Mouse (Mus musculus): Measurements from ENCODE around the gene Lrba. TPM values are rescaled to one million over a fixed set of nuclear protein-coding genes. Genes with fewer than 3 reads are reported as not detected.
A peak's percentile ranks its signal among the peaks of the same experiment; 100 is the strongest.

Gene Lrba
- total RNA-seq, 1 experiment from 2014 or later, result 33.8 TPM

GRCm38 (mm10) chr3:86638552-86639348 lies 414.3 kb downstream of the Lrba start:
- ATAC-seq (replicated peaks; ENCODE audit: low read depth, poor library complexity, severe bottlenecking), result no peak

GRCm38 (mm10) chr3:86641393-86641792 lies 416.9 kb downstream of the Lrba start:
- no peak for ATAC-seq (replicated peaks; ENCODE audit: low read depth, poor library complexity, severe bottlenecking)

GRCm38 (mm10) chr3:86641796-86642195 lies 417.3 kb downstream of the Lrba start:
- ATAC-seq (replicated peaks; ENCODE audit: low read depth, poor library complexity, severe bottlenecking), result no peak

- ATAC-seq (replicated peaks; ENCODE audit: low read depth, poor library complexity, severe bottlenecking), result no peak
These were observed 422.3 kb downstream of the Lrba start for GRCm38 (mm10) chr3:86646771-86647170.

- no peak for ATAC-seq (replicated peaks; ENCODE audit: low read depth, poor library complexity, severe bottlenecking)
These were observed 426.5 kb downstream of the Lrba start for GRCm38 (mm10) chr3:86651006-86651405.

- no peak for ATAC-seq (replicated peaks; ENCODE audit: low read depth, poor library complexity, severe bottlenecking)
These were observed 434.8 kb downstream of the Lrba start for GRCm38 (mm10) chr3:86659326-86659725.

GRCm38 (mm10) chr3:86664399-86664798 lies 439.9 kb downstream of the Lrba start:
- no peak for ATAC-seq (replicated peaks; ENCODE audit: low read depth, poor library complexity, severe bottlenecking)

GRCm38 (mm10) chr3:86668146-86668545 lies 443.7 kb downstream of the Lrba start:
- ATAC-seq (replicated peaks; ENCODE audit: low read depth, poor library complexity, severe bottlenecking), result no peak

GRCm38 (mm10) chr3:86677573-86678155 lies 453.2 kb downstream of the Lrba start:
- peak; percentile 60 for ATAC-seq (replicated peaks; ENCODE audit: low read depth, poor library complexity, severe bottlenecking)

- ATAC-seq (replicated peaks; ENCODE audit: low read depth, poor library complexity, severe bottlenecking), result no peak
These were observed 463.2 kb downstream of the Lrba start for GRCm38 (mm10) chr3:86687571-86688209.

GRCm38 (mm10) chr3:86688438-86688837 lies 464.0 kb downstream of the Lrba start:
- no peak for ATAC-seq (replicated peaks; ENCODE audit: low read depth, poor library complexity, severe bottlenecking)

- ATAC-seq (replicated peaks; ENCODE audit: low read depth, poor library complexity, severe bottlenecking), result no peak
These were observed 464.8 kb downstream of the Lrba start for GRCm38 (mm10) chr3:86689305-86689704.

GRCm38 (mm10) chr3:86692779-86693178 lies 468.3 kb downstream of the Lrba start:
- ATAC-seq (replicated peaks; ENCODE audit: low read depth, poor library complexity, severe bottlenecking), result no peak

- no peak for ATAC-seq (replicated peaks; ENCODE audit: low read depth, poor library complexity, severe bottlenecking)
These were observed 469.1 kb downstream of the Lrba start for GRCm38 (mm10) chr3:86693553-86693952.

- no peak for ATAC-seq (replicated peaks; ENCODE audit: low read depth, poor library complexity, severe bottlenecking)
These were observed 474.5 kb downstream of the Lrba start for GRCm38 (mm10) chr3:86698947-86699346.

GRCm38 (mm10) chr3:86701163-86701563 lies 476.7 kb downstream of the Lrba start:
- ATAC-seq (replicated peaks; ENCODE audit: low read depth, poor library complexity, severe bottlenecking), result no peak

- ATAC-seq (replicated peaks; ENCODE audit: low read depth, poor library complexity, severe bottlenecking), result no peak
These were observed 485.0 kb downstream of the Lrba start for GRCm38 (mm10) chr3:86709472-86709871.

GRCm38 (mm10) chr3:86711530-86711929 lies 487.1 kb downstream of the Lrba start:
- ATAC-seq (replicated peaks; ENCODE audit: low read depth, poor library complexity, severe bottlenecking), result no peak

GRCm38 (mm10) chr3:86712758-86713157 lies 488.3 kb downstream of the Lrba start:
- no peak for ATAC-seq (replicated peaks; ENCODE audit: low read depth, poor library complexity, severe bottlenecking)

- ATAC-seq (replicated peaks; ENCODE audit: low read depth, poor library complexity, severe bottlenecking), result no peak
These were observed 490.0 kb downstream of the Lrba start for GRCm38 (mm10) chr3:86714446-86714845.
